Mouse (Mus musculus) liver, embryonic 14.5 days (tissue): ENCODE measurements at regions not wholly inside any gene's neighbourhood (a gene's known extent, or its start where the extent isn't known, plus 50 kb on each side); places are given as distances from the start of the nearest gene placed in this dataset.

ENCODE experiments used
- ATAC-seq: fragments of 200-750 bp; cut with Nextera tagmentation; 2 replicates; pipeline ENCODE4 v1.8.0; 2017; ENCODE audit warnings: moderate number of reproducible peaks, mild to moderate bottlenecking, moderate library complexity; ENCODE audit not compliant: insufficient read depth
- DNase-seq, 3 experiments: peaks; one replicate each; pipeline ENCODE4 v3.0.0-alpha.2; 2012 to 2013; ENCODE audit warnings: low read depth in 3 of 3, low spot score in 3 of 3
- H3K27ac ChIP-seq: fragments of 300-500 bp; sonication (generic); 2 replicates; pipeline ENCODE4 v1.5.1; 2014; ENCODE audit warnings: moderate library complexity, mild to moderate bottlenecking, control low read depth, inconsistent platforms
- H3K27me3 ChIP-seq: fragments of 300-500 bp; sonication (generic); 2 replicates; pipeline ENCODE4 v1.6.1; 2014; ENCODE audit warnings: mild to moderate bottlenecking, low read length, moderate library complexity; ENCODE audit not compliant: control insufficient read depth, insufficient read depth
- H3K36me3 ChIP-seq: fragments of 300-500 bp; sonication (generic); replicated peaks from 2 replicates; pipeline ENCODE4 v1.6.1; 2014; ENCODE audit warnings: low read depth; ENCODE audit not compliant: control insufficient read depth, insufficient read depth
- H3K4me1 ChIP-seq, 2 experiments: fragments of 200-500 bp in 1 of 2; fragments of 300-500 bp in 1 of 2; sonication (generic) in 1 of 2; replicated peaks; 2 replicates each; pipeline ENCODE4 v1.6.1; 2012 to 2014; ENCODE audit warnings: antibody characterized with exemption in 1 of 2, inconsistent platforms in 1 of 2, low read length in 1 of 2; ENCODE audit not compliant: control insufficient read depth in 2 of 2, insufficient read depth in 2 of 2
- H3K4me2 ChIP-seq: fragments of 300-500 bp; sonication (generic); 2 replicates; pipeline ENCODE4 v1.6.1; 2014; ENCODE audit warnings: low read depth, mild to moderate bottlenecking, control low read depth, moderate library complexity
- H3K4me3 ChIP-seq, 2 experiments: fragments of 200-500 bp in 1 of 2; fragments of 300-500 bp in 1 of 2; sonication (generic) in 1 of 2; 2 replicates each; pipeline ENCODE4 v1.5.1; 2012 to 2014; ENCODE audit warnings: low read depth in 2 of 2, low read length in 2 of 2, mild to moderate bottlenecking in 2 of 2, control low read depth in 1 of 2, inconsistent platforms in 1 of 2, moderate library complexity in 1 of 2; ENCODE audit not compliant: insufficient read depth in 1 of 2
- H3K9ac ChIP-seq: fragments of 300-500 bp; sonication (generic); replicated peaks from 2 replicates; pipeline ENCODE4 v1.6.1; 2014; ENCODE audit warnings: mild to moderate bottlenecking, control low read depth, moderate library complexity
- H3K9me3 ChIP-seq: fragments of 300-500 bp; sonication (generic); 2 replicates; pipeline ENCODE4 v1.6.1; 2016; ENCODE audit warnings: low read length, mixed read lengths; ENCODE audit not compliant: control insufficient read depth
- CTCF ChIP-seq: IDR thresholded peaks from 2 replicates; pipeline ENCODE4 v1.5.1; 2016; ENCODE audit warnings: antibody characterized with exemption, low read depth, control low read depth
- EP300 ChIP-seq: IDR thresholded peaks from 2 replicates; pipeline ENCODE4 v1.6.1; 2016; ENCODE audit warnings: antibody characterized with exemption, low read depth
- WGBS: fragments of 180-500 bp; shearing (Covaris S2); extraction: QIAGEN DNeasy Blood & Tissue Kit; methylation state at CpG from one replicate; pipeline ENCODE4 v1.1.7; 2014; ENCODE audit not compliant: insufficient replicate concordance; 5-methylcytosine and 5-hydroxymethylcytosine counted together

DNA sequence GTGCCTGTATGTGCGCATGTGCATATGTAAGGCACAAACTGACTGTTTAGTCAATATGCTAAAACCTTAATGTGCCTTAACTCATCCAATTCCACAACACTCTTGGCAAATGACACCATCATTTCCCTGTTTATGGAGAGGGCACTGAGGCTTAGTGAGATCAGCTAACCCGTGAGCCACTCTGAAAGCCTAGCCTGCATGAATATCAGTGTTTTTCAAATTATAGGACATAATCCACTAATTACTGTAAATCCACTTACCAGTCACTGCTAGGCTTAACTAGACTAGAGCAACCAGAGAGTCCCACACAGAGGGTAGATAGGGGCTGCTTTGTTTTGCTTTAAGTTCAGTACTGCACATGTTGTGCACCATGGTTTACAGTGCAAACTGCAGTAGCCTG lies 127.5 kb upstream of the Ankrd55 start:
- Histone ChIP-seq H3K36me3 (no peaks in the 10 kb centered on the region), H3K9ac (no peak overlapping the region), H3K27ac (no peak overlapping the region), H3K27me3 (no peaks in the 10 kb centered on the region; the same call in 1 of the 2 replicates), H3K9me3 (no peaks in the 10 kb centered on the region), H3K4me2 (no peak overlapping the region), H3K4me1 (no peaks in the 10 kb centered on the region; a peak in 1 of 4 replicates), H3K4me3 (no peak overlapping the region)
- TF ChIP-seq CTCF (no peak), EP300 (no peak)
- no peak for DNase-seq
- WGBS, result 53% methylated on average over 2 of the region's 2 CpGs
- no peak for ATAC-seq

- TF ChIP-seq CTCF (no peak), EP300 (no peak)
- no peak for ATAC-seq
- WGBS, result 46% methylated on average over 2 of the region's 2 CpGs
Observed at GRCm38 (mm10) chr13:112161886-112162285, 126.4 kb upstream of the Ankrd55 start.

DNA sequence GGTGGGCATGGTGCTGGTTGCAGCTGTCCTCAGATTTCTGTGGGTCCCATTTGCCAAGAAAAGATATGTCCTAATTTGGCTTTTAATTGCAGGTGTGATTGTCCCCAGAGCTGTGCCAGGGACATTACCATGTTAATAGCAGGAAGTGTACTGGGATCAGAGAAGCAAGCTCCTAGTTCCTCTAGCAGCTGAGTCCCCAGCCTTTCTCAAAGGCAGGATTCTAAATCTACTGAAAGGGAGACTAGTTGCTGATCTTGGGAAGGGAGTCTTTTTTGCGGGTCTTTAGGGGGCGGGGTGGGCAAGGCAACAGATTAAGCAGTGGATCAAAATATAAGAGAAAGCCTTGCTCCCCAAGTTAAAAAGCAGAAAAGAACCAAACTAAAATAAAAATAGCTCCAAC lies 122.3 kb upstream of the Ankrd55 start:
- H3K9ac ChIP-seq, result no peak overlapping the region
- H3K27ac ChIP-seq, result no peak overlapping the region
- no peak overlapping the region for H3K4me3 ChIP-seq
- 51% methylated on average over 2 of the region's 2 CpGs for WGBS
- H3K4me2 ChIP-seq, result no peak overlapping the region
- H3K4me1 ChIP-seq, result no peaks in the 10 kb centered on the region; a peak in 1 of 4 replicates
- no peaks in the 10 kb centered on the region; the same call in 1 of the 2 replicates for H3K27me3 ChIP-seq
- H3K9me3 ChIP-seq, result no peaks in the 10 kb centered on the region
- no peaks in the 10 kb centered on the region for H3K36me3 ChIP-seq
- DNase-seq (no peak), ATAC-seq (no peak)
- TF ChIP-seq CTCF (no peak), EP300 (no peak)

More at GRCm38 (mm10) chr13:112161886-112162285, 126.4 kb upstream of the Ankrd55 start:
- no peak overlapping the region for H3K4me2 ChIP-seq
- H3K9ac ChIP-seq, result no peak overlapping the region
- no peaks in the 10 kb centered on the region; the same call in 1 of the 2 replicates for H3K27me3 ChIP-seq
- H3K4me1 ChIP-seq, result no peaks in the 10 kb centered on the region; a peak in 1 of 4 replicates
- no peak for DNase-seq
- H3K27ac ChIP-seq, result no peak overlapping the region
- no peak overlapping the region for H3K4me3 ChIP-seq
- H3K36me3 ChIP-seq, result no peaks in the 10 kb centered on the region
- H3K9me3 ChIP-seq, result no peaks in the 10 kb centered on the region

DNA sequence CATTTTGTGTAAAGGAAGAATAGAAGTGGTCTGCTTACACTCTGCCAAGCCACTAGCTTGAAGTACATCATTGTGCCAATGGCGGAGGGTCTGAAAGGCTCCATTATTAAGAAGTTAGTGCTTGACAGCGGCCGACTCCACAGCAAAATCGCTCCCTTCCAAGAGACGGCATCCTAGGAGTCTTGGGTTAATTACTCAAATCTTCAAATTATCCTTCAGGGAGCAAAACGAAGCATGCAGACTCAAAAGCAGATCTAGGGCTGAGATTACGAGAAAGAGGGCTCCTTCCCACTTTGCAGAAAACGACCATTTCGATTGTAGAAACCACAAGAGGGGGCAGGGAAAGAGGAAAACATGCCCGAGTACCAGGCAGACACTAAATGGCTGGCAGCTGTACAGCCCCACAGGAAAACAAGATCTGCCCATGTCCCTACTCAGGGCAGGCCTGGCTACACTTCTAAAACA lies 121.9 kb upstream of the Ankrd55 start:
- Histone ChIP-seq H3K4me1 (no peaks in the 10 kb centered on the region; a peak in 1 of 4 replicates), H3K27me3 (no peaks in the 10 kb centered on the region; the same call in 1 of the 2 replicates), H3K4me3 (no peak overlapping the region), H3K9me3 (no peaks in the 10 kb centered on the region), H3K9ac (no peak overlapping the region), H3K27ac (no peak overlapping the region), H3K36me3 (no peaks in the 10 kb centered on the region), H3K4me2 (no peak overlapping the region)
- no peak for DNase-seq
- ATAC-seq, result no peak
- WGBS, result 39% methylated on average over 10 of the region's 10 CpGs
- no peak for TF ChIP-seq EP300
- TF ChIP-seq CTCF, result no peak

DNA sequence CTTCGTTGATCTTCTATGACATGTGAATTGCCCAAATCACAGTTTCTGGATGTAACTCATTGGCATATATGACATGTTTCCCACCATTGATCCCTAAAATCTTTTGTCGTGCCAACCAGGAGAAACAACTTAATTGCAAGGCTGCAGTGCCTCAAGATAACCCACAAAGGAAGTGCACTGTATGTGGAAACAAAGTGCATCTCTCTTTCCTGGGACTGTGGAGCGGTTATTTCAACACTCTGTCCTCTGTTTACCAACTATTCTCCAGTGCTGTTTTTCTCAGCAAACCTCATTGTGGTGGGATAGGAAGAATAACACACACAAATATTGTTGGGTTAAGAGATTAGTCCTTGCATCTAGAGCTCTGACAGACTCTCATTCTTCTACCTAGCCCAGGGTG lies 119.8 kb upstream of the Ankrd55 start:
- H3K4me3 ChIP-seq, result no peak overlapping the region
- no peaks in the 10 kb centered on the region for H3K27me3 ChIP-seq
- H3K27ac ChIP-seq, result no peak overlapping the region
- no peak for DNase-seq
- H3K4me2 ChIP-seq, result no peak overlapping the region
- TF ChIP-seq CTCF (no peak), EP300 (no peak)
- H3K9ac ChIP-seq, result no peak overlapping the region
- 53% methylated on average over 3 of the region's 3 CpGs for WGBS
- H3K9me3 ChIP-seq, result no peaks in the 10 kb centered on the region
- no peak for ATAC-seq
- no peaks in the 10 kb centered on the region for H3K36me3 ChIP-seq
- no peaks in the 10 kb centered on the region; a peak in 1 of 4 replicates for H3K4me1 ChIP-seq
